Mouse (Mus musculus) forelimb bud, embryonic 11.5 days (tissue): ENCODE data around the gene Slc25a13.

Source experiments
- DNase-seq: peaks from one replicate; pipeline ENCODE4 v3.0.0-alpha.2; 2012; ENCODE audit warnings: low read depth, low spot score

The Slc25a13 gene

GRCm38 (mm10) chr6:6046729-6047424, 170.1 kb downstream of the Slc25a13 start:
- DNase-seq: no peak

GRCm38 (mm10) chr6:6038773-6039550, 178.0 kb downstream of the Slc25a13 start:
- DNase-seq: no peak

- no peak for DNase-seq
These were observed 189.3 kb downstream of the Slc25a13 start for GRCm38 (mm10) chr6:6027664-6028063.

- no peak for DNase-seq
These were observed 193.0 kb downstream of the Slc25a13 start for GRCm38 (mm10) chr6:6023976-6024375.

- DNase-seq: peak; percentile 72
These were observed 200.0 kb downstream of the Slc25a13 start for GRCm38 (mm10) chr6:6016931-6017330.

- no peak for DNase-seq
These were observed 201.4 kb downstream of the Slc25a13 start for GRCm38 (mm10) chr6:6015616-6016015.

- no peak for DNase-seq
These were observed 205.6 kb downstream of the Slc25a13 start for GRCm38 (mm10) chr6:6011364-6011763.

GRCm38 (mm10) chr6:6005762-6006431, 211.1 kb downstream of the Slc25a13 start:
- peak; percentile 91 for DNase-seq

GRCm38 (mm10) chr6:6004756-6005485, 212.1 kb downstream of the Slc25a13 start:
- DNase-seq: no peak

- no peak for DNase-seq
These were observed 214.9 kb downstream of the Slc25a13 start for GRCm38 (mm10) chr6:6002061-6002460.

- no peak for DNase-seq
These were observed 219.4 kb downstream of the Slc25a13 start for GRCm38 (mm10) chr6:5997535-5997934.

GRCm38 (mm10) chr6:5993056-5993455, 223.9 kb downstream of the Slc25a13 start:
- DNase-seq: no peak

GRCm38 (mm10) chr6:5991817-5992755, 224.9 kb downstream of the Slc25a13 start:
- no peak for DNase-seq

GRCm38 (mm10) chr6:5991243-5991642, 225.7 kb downstream of the Slc25a13 start:
- no peak for DNase-seq
